Mouse (Mus musculus) stomach, postnatal 0 days (tissue): ENCODE data around the gene Gnai1. TPM values are rescaled to one million over a fixed set of nuclear protein-coding genes. Genes with fewer than 3 reads are reported as not detected.

Source experiments
- ATAC-seq: fragments of 200-750 bp; cut with Nextera tagmentation; 2 replicates; pipeline ENCODE4 v1.8.0; 2017; ENCODE audit not compliant: low FRiP score, low TSS enrichment
- DNase-seq: peaks from one replicate; pipeline ENCODE4 v3.0.0-alpha.2; 2016; ENCODE audit warnings: low spot score
- H3K27ac ChIP-seq: fragments of 300-500 bp; sonication (generic); replicated peaks from 2 replicates; pipeline ENCODE4 v1.5.1; 2014; ENCODE audit warnings: mild to moderate bottlenecking, control low read depth
- H3K27me3 ChIP-seq: fragments of 300-500 bp; sonication (generic); 2 replicates; pipeline ENCODE4 v1.6.1; 2014; ENCODE audit warnings: low read length; ENCODE audit not compliant: control insufficient read depth, insufficient read depth
- H3K36me3 ChIP-seq: fragments of 300-500 bp; sonication (generic); 2 replicates; pipeline ENCODE4 v1.6.1; 2014; ENCODE audit warnings: low read length, mixed read lengths; ENCODE audit not compliant: control insufficient read depth, insufficient read depth
- H3K4me1 ChIP-seq: fragments of 300-500 bp; sonication (generic); replicated peaks from 2 replicates; pipeline ENCODE4 v1.6.1; 2014; ENCODE audit warnings: antibody characterized with exemption; ENCODE audit not compliant: control insufficient read depth, insufficient read depth
- H3K4me2 ChIP-seq: fragments of 300-500 bp; sonication (generic); replicated peaks from 2 replicates; pipeline ENCODE4 v1.6.1; 2014; ENCODE audit warnings: low read depth, mild to moderate bottlenecking, control low read depth, moderate library complexity
- H3K4me3 ChIP-seq: fragments of 300-500 bp; sonication (generic); 2 replicates; pipeline ENCODE4 v1.5.1; 2014; ENCODE audit warnings: low read depth, low read length, control low read depth
- H3K9ac ChIP-seq: fragments of 300-500 bp; sonication (generic); 2 replicates; pipeline ENCODE4 v1.6.1; 2014; ENCODE audit warnings: mild to moderate bottlenecking, low read length, control low read depth, mixed read lengths
- H3K9me3 ChIP-seq: fragments of 300-500 bp; sonication (generic); 2 replicates; pipeline ENCODE4 v1.6.1; 2016; ENCODE audit warnings: low read length; ENCODE audit not compliant: control insufficient read depth
- CTCF ChIP-seq: IDR thresholded peaks from 2 replicates; pipeline ENCODE4 v1.5.1; 2016; ENCODE audit warnings: antibody characterized with exemption, low read depth, mild to moderate bottlenecking, moderate library complexity
- EP300 ChIP-seq: optimal IDR thresholded peaks from 2 replicates; pipeline ENCODE3; 2016; ENCODE audit warnings: antibody characterized with exemption
- WGBS: fragments of 180-500 bp; shearing (Covaris S2); extraction: QIAGEN DNeasy Blood & Tissue Kit; methylation state at CpG from one replicate; pipeline ENCODE4 v1.1.7; 2014; 5-methylcytosine and 5-hydroxymethylcytosine counted together
- polyA plus RNA-seq: library from polyadenylated mRNA; unstranded; fragments of >200 nt; fragmentation: Nextera tagmentation; extraction: Ambion mirVana; gene quantifications from 2 replicates; pipeline ENCODE4 v1.2.1, GENCODE M21; 2015

Gene Gnai1
- polyA plus RNA-seq, 1 experiment from 2014 or later = 19.1 TPM

GRCm38 (mm10) chr5:18274352-18274940, 85.7 kb downstream of the Gnai1 start:
- no peak for ATAC-seq
- Histone ChIP-seq H3K4me1 (no peaks in the 10 kb centered on the region), H3K9me3 (no peaks in the 10 kb centered on the region), H3K4me2 (no peak overlapping the region), H3K27me3 (no peaks in the 10 kb centered on the region), H3K9ac (no peak overlapping the region), H3K27ac (no peak overlapping the region), H3K36me3 (no peaks in the 10 kb centered on the region; the same call in 1 of the 2 replicates), H3K4me3 (no peak overlapping the region)
- WGBS = 85% methylated on average over 7 of the region's 7 CpGs
- TF ChIP-seq CTCF = no peak
- TF ChIP-seq EP300 = no peak
- no peak for DNase-seq

- Histone ChIP-seq H3K27ac (no peak overlapping the region), H3K4me2 (no peak overlapping the region), H3K4me3 (no peak overlapping the region), H3K27me3 (no peaks in the 10 kb centered on the region), H3K9ac (no peak overlapping the region), H3K9me3 (no peaks in the 10 kb centered on the region), H3K36me3 (no peaks in the 10 kb centered on the region; the same call in 1 of the 2 replicates), H3K4me1 (no peaks in the 10 kb centered on the region)
- ATAC-seq (no peak), DNase-seq (no peak)
- TF ChIP-seq EP300 = no peak
- TF ChIP-seq CTCF = no peak
- WGBS = 77% methylated on average over 11 of the region's 11 CpGs
Measured at GRCm38 (mm10) chr5:18273291-18274284, 86.6 kb downstream of the Gnai1 start.

- H3K27ac ChIP-seq = no peak overlapping the region
- WGBS = 65% methylated on average over 5 of the region's 5 CpGs
Measured at GRCm38 (mm10) chr5:18250379-18251017, 109.7 kb downstream of the Gnai1 start.

GRCm38 (mm10) chr5:18249132-18249531, 111.0 kb downstream of the Gnai1 start:
- H3K9me3 ChIP-seq = no peaks in the 10 kb centered on the region
- WGBS = 49% methylated on average over 5 of the region's 5 CpGs
- H3K4me2 ChIP-seq = no peak overlapping the region
- TF ChIP-seq EP300 (no peak), CTCF (no peak)
- DNase-seq (no peak), ATAC-seq (no peak)
- H3K9ac ChIP-seq = no peak overlapping the region
- H3K4me1 ChIP-seq = no peaks in the 10 kb centered on the region
- H3K4me3 ChIP-seq = no peak overlapping the region
- no peak overlapping the region for H3K27ac ChIP-seq
- no peaks in the 10 kb centered on the region for H3K27me3 ChIP-seq
- H3K36me3 ChIP-seq = no peaks in the 10 kb centered on the region

More at GRCm38 (mm10) chr5:18250379-18251017, 109.7 kb downstream of the Gnai1 start:
- Histone ChIP-seq H3K27me3 (no peaks in the 10 kb centered on the region), H3K9me3 (no peaks in the 10 kb centered on the region), H3K4me3 (no peak overlapping the region), H3K4me2 (no peak overlapping the region), H3K9ac (no peak overlapping the region), H3K4me1 (no peaks in the 10 kb centered on the region), H3K36me3 (no peaks in the 10 kb centered on the region)
- TF ChIP-seq EP300 (no peak), CTCF (no peak)
- ATAC-seq = no peak
- DNase-seq = no peak

GRCm38 (mm10) chr5:18229396-18229795, 130.8 kb downstream of the Gnai1 start:
- no peak for DNase-seq
- Histone ChIP-seq H3K4me1 (no peaks in the 10 kb centered on the region), H3K27me3 (no peaks in the 10 kb centered on the region), H3K9me3 (no peaks in the 10 kb centered on the region), H3K27ac (no peak overlapping the region), H3K4me2 (no peak overlapping the region), H3K9ac (no peak overlapping the region), H3K36me3 (no peaks in the 10 kb centered on the region), H3K4me3 (no peak overlapping the region)
- 26% methylated on average over 1 of the region's 1 CpGs for WGBS
- ATAC-seq = no peak
- no peak for TF ChIP-seq EP300
- TF ChIP-seq CTCF = no peak
